Mouse (Mus musculus) adrenal gland, postnatal 36 days (tissue): ENCODE results near the gene Ctla2a. TPM values are rescaled to one million over a fixed set of nuclear protein-coding genes. Genes with fewer than 3 reads are reported as not detected.
A peak's percentile ranks its signal among the peaks of the same experiment; 100 is the strongest.
"Not testable (repeated sequence)": the region's sequence is repeated elsewhere in the genome, so short reads cannot be mapped to it uniquely, and the experiment has no call there.

Experiments used
- DNase-seq, 2 experiments: peaks; one replicate each; pipeline ENCODE4 v3.0.0; 2021; ENCODE audit warnings: mixed read lengths in 1 of 2
- long read RNA-seq, 2 experiments: library from polyadenylated mRNA; stranded (forward); transcript quantifications; one replicate each; pipeline ENCODE4 v2.0.0; 2021; ENCODE audit warnings: borderline sequencing depth in 2 of 2
- total RNA-seq, 2 experiments: library from RNA; stranded (reverse); gene quantifications; 2 replicates each; pipeline ENCODE4 v1.2.3; 2021

The Ctla2a gene
- total RNA-seq: 10 to 100 TPM; 30.3 to 51.8 TPM
- long read RNA-seq, experiment 1, transcript Ctla2a-201 (5 exons, 1,373 nt): major isoform, 23 of 28 reads
- long read RNA-seq, experiment 1, partial matches to known transcripts: 0 of 28 reads
- long read RNA-seq, experiment 1, other reads (novel, unspliced or antisense): 2 of 28 reads
- long read RNA-seq, experiment 2, transcript Ctla2a-201 (5 exons, 1,373 nt): major isoform, 10 of 13 reads
- long read RNA-seq, experiment 2, partial matches to known transcripts: 1 of 13 reads
- long read RNA-seq, experiment 2, other reads (novel, unspliced or antisense): 0 of 13 reads

- peak; percentile 22 to 49 for DNase-seq
These were observed at the start of gene Ctla2a, which contains the start of gene Gm49391 for GRCm38 (mm10) chr13:60936500-60936901. Gene Ctla2a (minus strand): TSS chr13:60936625. Gene Gm49391 (minus strand): TSS chr13:60936571.

GRCm38 (mm10) chr13:60972319-60972718, 35.9 kb upstream of the Ctla2a start:
- DNase-seq: not testable (repeated sequence)

GRCm38 (mm10) chr13:60963985-60964384, 27.6 kb upstream of the Ctla2a start:
- DNase-seq: not testable (repeated sequence)

DNA sequence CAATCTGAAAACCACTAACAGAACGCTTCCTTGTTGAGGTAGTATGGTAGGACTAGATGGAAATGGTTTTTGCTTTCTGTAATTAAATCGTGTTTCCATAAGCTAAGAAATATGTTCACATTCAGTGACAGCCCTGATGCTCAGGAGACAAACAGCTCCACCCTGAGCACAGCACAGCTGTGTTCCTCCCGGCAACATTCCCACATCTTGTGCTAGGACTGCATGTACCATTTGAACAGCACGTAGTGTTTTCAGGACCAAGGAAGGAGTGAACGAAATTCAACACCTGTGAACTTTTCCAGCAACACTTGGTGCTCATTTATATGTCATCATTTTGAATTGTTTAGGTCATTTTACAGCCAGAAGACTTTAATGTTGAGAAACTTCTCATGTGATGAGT, 25.3 kb upstream of the Ctla2a start:
- no peak for DNase-seq

GRCm38 (mm10) chr13:60941884-60942283, 5.5 kb upstream of the Ctla2a start, which contains the start of gene Tpbpa:
Gene Tpbpa (minus strand): TSS chr13:60941984.
- DNase-seq: not testable (repeated sequence)

GRCm38 (mm10) chr13:60935490-60935889, 935 bp downstream of the Ctla2a start, which contains the start of gene Gm49393:
Gene Gm49393 (minus strand): TSS chr13:60935590.
- DNase-seq: not testable (repeated sequence)

- not testable (repeated sequence) for DNase-seq
These were observed 31.6 kb downstream of the Ctla2a start, which contains the start of gene Tpbpb for GRCm38 (mm10) chr13:60904780-60905179. Gene Tpbpb (minus strand): TSS chr13:60904880.

GRCm38 (mm10) chr13:60897328-60897727, 39.1 kb downstream of the Ctla2a start, which contains the start of gene Ctla2b:
Gene Ctla2b (minus strand): TSS chr13:60897447.
- peak; percentile 50 to 56 for DNase-seq

- not testable (repeated sequence) for DNase-seq
These were observed 39.6 kb downstream of the Ctla2a start, which contains the start of gene Gm49392 for GRCm38 (mm10) chr13:60896794-60897193. Gene Gm49392 (minus strand): TSS chr13:60896894.

- DNase-seq: no peak
These were observed 40.8 kb downstream of the Ctla2a start for GRCm38 (mm10) chr13:60895406-60896160.

DNA sequence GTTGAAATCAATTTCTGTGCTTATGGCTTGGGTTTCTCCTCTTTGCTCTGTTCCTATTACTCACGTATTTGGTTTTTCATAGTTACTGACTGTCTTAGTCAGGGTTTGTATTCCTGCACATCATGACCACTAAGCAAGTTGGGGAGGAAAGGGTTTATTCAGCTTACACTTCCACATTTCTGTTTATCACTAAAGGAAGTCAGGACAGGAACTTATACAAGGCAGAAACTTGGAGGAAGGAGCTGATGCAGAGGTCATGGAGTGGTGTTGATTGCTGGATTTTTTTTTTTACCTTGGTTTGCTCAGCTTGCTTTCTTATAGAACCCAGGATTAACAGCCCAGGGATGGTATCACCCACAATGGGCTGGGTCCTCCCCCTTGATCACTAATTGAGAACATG, 44.1 kb downstream of the Ctla2a start:
- DNase-seq: no peak

Other genes starting within 250 kb of the Ctla2a start
- gene BC051665, start 150.3 kb downstream of the Ctla2a start, total RNA-seq: not detected
- not detected for gene Ctsll3, start 133.8 kb downstream of the Ctla2a start, total RNA-seq
- gene 4930486L24Rik, start 72.2 kb downstream of the Ctla2a start, total RNA-seq: 100 to 1,000 TPM in 1 of 2 experiments, under 1 TPM in 1; 0.50 to 108 TPM
- under 1 TPM; 0.36 to 0.99 TPM for gene Gm49392, start 39.7 kb downstream of the Ctla2a start, total RNA-seq
- gene Ctla2b, start 39.2 kb downstream of the Ctla2a start, total RNA-seq: 1 to 10 TPM; 2.7 to 5.4 TPM
- gene Tpbpb, start 31.7 kb downstream of the Ctla2a start, total RNA-seq: not detected
- not detected for gene Gm49393, start 1.0 kb downstream of the Ctla2a start, total RNA-seq
- 1 to 10 TPM in 1 of 2 experiments, under 1 TPM in 1; 0.59 to 2.7 TPM for gene Gm49391, start 54 bp downstream of the Ctla2a start, total RNA-seq
- gene Tpbpa, start 5.4 kb upstream of the Ctla2a start, total RNA-seq: not detected
- gene Ctsj, start 69.3 kb upstream of the Ctla2a start, total RNA-seq: not detected
- gene Ctsq, start 104.0 kb upstream of the Ctla2a start, total RNA-seq: not detected
- not detected for gene Ctsr, start 227.6 kb upstream of the Ctla2a start, total RNA-seq